Mouse (Mus musculus) E14TG2a.4 (cell line): ENCODE data around the gene Ccl6.

Experiments
- H3K27me3 ChIP-seq: 2 replicates; pipeline ENCODE4 v1.6.1; 2014; ENCODE audit warnings: low read length, control low read depth; ENCODE audit not compliant: insufficient read depth
- H3K36me3 ChIP-seq: 2 replicates; pipeline ENCODE4 v1.6.1; 2014; ENCODE audit warnings: low read length, control low read depth; ENCODE audit not compliant: insufficient read depth
- H3K4me1 ChIP-seq: replicated peaks from 2 replicates; pipeline ENCODE4 v1.6.1; 2014; ENCODE audit warnings: low read depth, low read length, control low read depth
- H3K4me3 ChIP-seq: replicated peaks from 2 replicates; pipeline ENCODE4 v1.5.1; 2014; ENCODE audit warnings: mild to moderate bottlenecking, low read length
- H3K9me3 ChIP-seq: 2 replicates; pipeline ENCODE4 v1.6.1; 2014; ENCODE audit warnings: low read length, control low read depth
- CTCF ChIP-seq: conservative IDR thresholded peaks from 2 replicates; pipeline ENCODE4 v1.5.1; 2014; ENCODE audit warnings: low read length
- NANOG ChIP-seq: IDR thresholded peaks from 2 replicates; pipeline ENCODE4 v1.6.1; 2014; ENCODE audit warnings: borderline replicate concordance, low read length, mixed read lengths
- POU5F1 ChIP-seq: IDR thresholded peaks from 2 replicates; pipeline ENCODE4 v1.6.1; 2014; ENCODE audit warnings: low read length, borderline replicate concordance

The Ccl6 gene

GRCm38 (mm10) chr11:83538705-83539314 is 54.1 kb downstream of the Ccl6 start:
- Histone ChIP-seq H3K9me3 (no peaks in the 10 kb centered on the region), H3K4me1 (peaks cover 7% of the 10 kb centered on the region), H3K36me3 (no peaks in the 10 kb centered on the region), H3K27me3 (0 out of 2 replicates have a peak, but pooled peaks cover 6% of the 10 kb centered on the region), H3K4me3 (no peak overlapping the region)
- TF ChIP-seq CTCF, result no peak
- no peak for TF ChIP-seq POU5F1
- no peak for TF ChIP-seq NANOG
